Mouse (Mus musculus) intestine, embryonic 16.5 days (tissue): ENCODE results near the gene Pgpep1. TPM values are rescaled to one million over a fixed set of nuclear protein-coding genes. Genes with fewer than 3 reads are reported as not detected.

ENCODE experiments used
- ATAC-seq: fragments of 200-750 bp; cut with Nextera tagmentation; 2 replicates; pipeline ENCODE4 v1.8.0; 2017; ENCODE audit warnings: moderate TSS enrichment, moderate library complexity
- H3K27ac ChIP-seq: fragments of 300-500 bp; sonication (generic); 2 replicates; pipeline ENCODE4 v1.5.1; 2014; ENCODE audit warnings: mild to moderate bottlenecking, low read length
- H3K27me3 ChIP-seq: fragments of 300-500 bp; sonication (generic); replicated peaks from 2 replicates; pipeline ENCODE4 v1.6.1; 2014; ENCODE audit warnings: low read length, control low read depth, mixed read lengths; ENCODE audit not compliant: control insufficient read depth, insufficient read depth
- H3K36me3 ChIP-seq: fragments of 300-500 bp; sonication (generic); 2 replicates; pipeline ENCODE4 v1.6.1; 2014; ENCODE audit warnings: low read length, control low read depth; ENCODE audit not compliant: control insufficient read depth, insufficient read depth
- H3K4me1 ChIP-seq: fragments of 300-500 bp; sonication (generic); 2 replicates; pipeline ENCODE4 v1.6.1; 2014; ENCODE audit warnings: low read length, control low read depth, mixed read lengths; ENCODE audit not compliant: control insufficient read depth, insufficient read depth
- H3K4me2 ChIP-seq: fragments of 300-500 bp; sonication (generic); 2 replicates; pipeline ENCODE4 v1.6.1; 2014; ENCODE audit warnings: low read depth, low read length, control low read depth
- H3K4me3 ChIP-seq: fragments of 300-500 bp; sonication (generic); 2 replicates; pipeline ENCODE4 v1.5.1; 2014; ENCODE audit warnings: mild to moderate bottlenecking, low read length
- H3K9ac ChIP-seq: fragments of 300-500 bp; sonication (generic); 2 replicates; pipeline ENCODE4 v1.6.1; 2014; ENCODE audit warnings: low read depth, low read length
- H3K9me3 ChIP-seq: fragments of 300-500 bp; sonication (generic); 2 replicates; pipeline ENCODE4 v1.6.1; 2016; ENCODE audit warnings: low read length, control low read depth; ENCODE audit not compliant: control insufficient read depth
- WGBS: fragments of 180-500 bp; shearing (Covaris S2); extraction: QIAGEN DNeasy Blood & Tissue Kit; methylation state at CpG from one replicate; pipeline ENCODE4 v1.1.7; 2014; 5-methylcytosine and 5-hydroxymethylcytosine counted together
- polyA plus RNA-seq: library from polyadenylated mRNA; unstranded; fragments of >200 nt; fragmentation: Nextera tagmentation; extraction: Ambion mirVana; gene quantifications from 2 replicates; pipeline ENCODE4 v1.2.1, GENCODE M21; 2015

Gene Pgpep1
- polyA plus RNA-seq, 1 experiment from 2014 or later = 88.3 TPM

DNA sequence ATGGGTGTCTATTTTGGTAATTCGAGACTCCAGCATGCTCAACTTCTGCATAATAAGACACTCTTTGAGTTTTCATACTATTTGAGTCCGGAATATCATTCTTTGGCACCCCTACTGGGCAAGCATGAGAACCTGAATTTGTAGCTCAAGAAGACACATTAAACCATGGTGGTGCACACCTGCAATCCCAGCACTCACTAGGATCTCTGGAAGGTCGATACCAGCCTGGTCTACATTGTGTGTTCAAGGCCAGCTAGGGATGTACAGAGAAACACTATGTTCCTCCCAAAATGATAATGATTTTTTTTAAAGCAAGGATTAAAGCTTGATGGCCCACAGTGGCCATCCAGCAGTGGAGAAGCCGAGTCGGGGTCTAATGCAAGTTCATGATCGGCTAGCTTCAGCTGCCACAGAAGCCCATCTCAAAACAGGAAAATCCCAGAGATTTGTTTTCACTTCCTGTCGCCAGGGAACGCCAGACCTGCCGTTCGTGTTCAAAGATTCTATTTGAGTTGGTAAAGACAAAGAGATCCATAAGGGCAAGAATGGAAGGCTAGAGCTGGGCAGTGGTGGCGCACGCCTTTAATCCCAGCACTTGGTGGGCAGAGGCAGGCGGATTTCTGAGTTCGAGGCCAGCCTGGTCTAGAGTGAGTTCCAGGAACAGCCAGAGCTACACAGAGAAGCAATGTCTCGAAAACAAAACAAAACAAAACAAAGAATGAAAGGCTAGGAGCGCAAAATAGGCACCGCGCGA lies 12.3 kb upstream of the Pgpep1 start:
- peak overlapping the region; percentile 73; the same call in 1 of the 2 replicates for H3K27ac ChIP-seq
- peak overlapping the region; percentile 41 for H3K4me3 ChIP-seq
- no peaks in the 10 kb centered on the region for H3K9me3 ChIP-seq
- peak overlapping the region; percentile 68 for H3K9ac ChIP-seq
- H3K36me3 ChIP-seq = peaks cover 3% of the 10 kb centered on the region; the same call in 1 of the 2 replicates
- 37% methylated on average over 19 of the region's 19 CpGs for WGBS
- H3K4me2 ChIP-seq = peak overlapping the region; percentile 55
- no peaks in the 10 kb centered on the region for H3K27me3 ChIP-seq
- peak; percentile 15; the same call in 1 of the 2 replicates for ATAC-seq
- peaks cover 20% of the 10 kb centered on the region for H3K4me1 ChIP-seq

DNA sequence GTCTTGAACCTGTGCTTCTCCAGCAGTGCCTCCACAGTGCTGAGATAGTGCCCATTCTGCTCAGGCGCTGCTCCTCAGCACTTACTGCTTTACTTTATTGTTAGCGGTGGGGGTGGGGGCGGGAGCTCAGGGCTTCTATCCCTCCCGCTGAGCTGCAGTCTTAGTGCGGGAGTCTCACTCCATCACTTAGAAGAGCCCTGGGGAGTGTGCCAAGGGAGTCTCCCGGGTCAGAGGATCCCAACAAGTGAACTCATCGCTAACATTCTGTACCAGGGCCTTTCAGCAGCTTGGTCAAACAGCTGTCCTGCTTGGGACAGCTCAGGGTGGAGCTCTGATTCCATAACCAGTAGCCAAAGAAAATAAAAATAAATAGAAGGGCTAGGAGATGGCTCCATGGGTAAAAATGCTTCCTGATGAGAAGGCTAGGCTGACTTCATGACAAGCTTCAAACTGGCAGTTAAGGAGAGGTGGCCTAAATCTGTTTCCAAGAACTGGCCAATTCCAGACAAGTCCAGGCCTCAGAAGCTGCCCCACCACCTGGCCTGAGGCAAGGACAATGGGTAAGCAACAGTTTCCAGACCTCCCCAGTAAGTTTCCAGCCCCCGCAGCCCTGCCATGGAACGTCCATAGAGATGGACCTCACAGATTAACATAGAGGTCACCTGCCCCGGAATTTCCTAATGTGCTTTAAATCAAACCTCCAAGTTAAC lies 11.6 kb upstream of the Pgpep1 start:
- Histone ChIP-seq H3K9me3 (no peaks in the 10 kb centered on the region), H3K4me1 (peaks cover 24% of the 10 kb centered on the region), H3K36me3 (peaks cover 3% of the 10 kb centered on the region; the same call in 1 of the 2 replicates), H3K4me3 (no peak overlapping the region), H3K27me3 (no peaks in the 10 kb centered on the region), H3K27ac (no peak overlapping the region), H3K9ac (peak overlapping the region; percentile 24; the same call in 1 of the 2 replicates), H3K4me2 (no peak overlapping the region)
- 70% methylated on average over 10 of the region's 10 CpGs for WGBS
- ATAC-seq = no peak

DNA sequence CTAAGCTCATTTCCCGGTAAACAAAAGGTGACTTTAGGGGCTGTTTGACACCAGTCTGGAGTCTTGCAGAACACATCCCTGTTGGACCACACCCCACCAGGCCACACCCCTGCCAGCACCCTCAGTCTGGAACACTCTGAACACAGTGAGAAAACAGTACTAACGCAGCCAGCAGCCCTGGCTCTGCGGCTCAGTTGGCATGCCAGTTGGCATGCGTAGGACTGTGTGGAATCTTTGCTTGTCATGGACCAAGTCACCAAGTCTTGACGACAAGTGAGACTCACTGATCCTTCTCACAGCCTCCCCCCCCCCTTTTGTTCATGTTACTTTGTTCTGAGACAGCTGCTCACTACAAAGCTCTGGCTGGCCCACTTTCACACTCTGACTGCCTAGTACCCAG lies 6.9 kb upstream of the Pgpep1 start:
- Histone ChIP-seq H3K27me3 (no peaks in the 10 kb centered on the region), H3K27ac (peak overlapping the region; percentile 23; the same call in 1 of the 2 replicates), H3K4me1 (peaks cover 6% of the 10 kb centered on the region), H3K9ac (no peak overlapping the region), H3K4me2 (no peak overlapping the region), H3K4me3 (no peak overlapping the region), H3K9me3 (no peaks in the 10 kb centered on the region), H3K36me3 (no peaks in the 10 kb centered on the region)
- peak; percentile 54; the same call in 1 of the 2 replicates for ATAC-seq
- 67% methylated on average over 5 of the region's 5 CpGs for WGBS

DNA sequence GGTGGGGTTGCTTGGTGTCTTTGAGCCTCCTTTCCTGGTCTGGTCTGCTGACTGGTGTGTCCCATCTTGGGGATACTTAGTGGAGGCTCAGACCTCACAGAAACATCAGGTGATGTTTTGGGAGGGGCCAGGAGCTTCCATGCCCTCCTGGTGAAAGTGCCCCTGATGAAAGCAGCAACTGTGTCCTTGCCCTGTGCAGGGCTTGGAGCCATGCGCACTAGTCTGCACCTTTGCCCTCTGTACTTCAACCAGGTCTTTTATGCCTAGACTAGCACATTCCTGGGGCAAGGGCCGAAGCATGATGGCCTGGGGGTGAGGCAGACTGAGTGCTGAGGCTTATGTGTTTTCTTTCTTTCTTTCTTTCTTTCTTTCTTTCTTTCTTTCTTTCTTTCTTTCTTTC lies 5.4 kb upstream of the Pgpep1 start:
- Histone ChIP-seq H3K9ac (no peak overlapping the region), H3K4me3 (no peak overlapping the region), H3K4me1 (peaks cover 7% of the 10 kb centered on the region), H3K9me3 (no peaks in the 10 kb centered on the region), H3K27me3 (no peaks in the 10 kb centered on the region), H3K27ac (peak overlapping the region; percentile 58), H3K4me2 (no peak overlapping the region), H3K36me3 (no peaks in the 10 kb centered on the region)
- ATAC-seq = peak; percentile 86
- WGBS = 60% methylated on average over 2 of the region's 2 CpGs

DNA sequence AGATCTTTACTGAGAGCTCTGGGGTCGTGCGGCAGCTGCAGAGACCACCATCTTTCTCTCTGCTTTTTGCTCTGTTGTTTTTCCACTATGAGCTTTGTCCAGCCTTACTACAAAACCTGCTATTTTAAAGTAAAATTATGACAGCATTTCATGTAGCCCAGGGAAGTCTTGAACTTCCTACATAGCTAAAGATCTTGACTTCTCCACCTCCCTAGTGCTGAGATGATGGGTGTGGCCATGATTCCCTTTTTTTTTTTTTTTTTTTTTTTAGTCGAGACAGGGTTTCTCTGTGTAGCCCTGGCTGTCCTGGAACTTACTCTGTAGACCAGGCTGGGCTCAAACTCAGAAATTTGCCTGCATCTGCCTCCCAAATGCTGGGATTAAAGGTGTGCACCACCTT lies 4.4 kb upstream of the Pgpep1 start:
- no peak overlapping the region for H3K9ac ChIP-seq
- H3K27ac ChIP-seq = no peak overlapping the region
- H3K27me3 ChIP-seq = no peaks in the 10 kb centered on the region
- H3K4me3 ChIP-seq = no peak overlapping the region
- H3K4me2 ChIP-seq = no peak overlapping the region
- WGBS = 76% methylated on average over 3 of the region's 3 CpGs
- peaks cover 14% of the 10 kb centered on the region for H3K4me1 ChIP-seq
- ATAC-seq = no peak
- H3K9me3 ChIP-seq = no peaks in the 10 kb centered on the region
- no peaks in the 10 kb centered on the region for H3K36me3 ChIP-seq

DNA sequence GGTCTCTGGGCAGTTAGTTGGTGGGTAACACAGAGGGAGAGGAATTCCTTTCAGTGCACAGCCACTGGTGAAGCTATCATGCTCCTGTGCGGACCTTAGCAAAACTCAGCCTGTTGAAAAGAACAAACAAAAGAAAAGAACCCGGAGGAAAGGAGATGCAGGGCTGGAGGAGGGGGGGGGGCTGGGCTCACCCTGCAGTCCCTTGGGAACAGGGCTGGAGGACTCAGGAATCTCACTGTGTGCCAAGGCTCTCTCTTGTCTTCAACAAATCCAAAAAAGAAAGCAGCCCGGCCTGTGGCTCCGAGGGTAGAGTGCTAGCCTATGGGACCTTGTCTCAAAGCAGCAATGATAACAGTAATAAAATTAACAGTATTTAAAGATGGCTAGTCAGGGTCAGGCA lies 3.5 kb upstream of the Pgpep1 start:
- Histone ChIP-seq H3K27ac (no peak overlapping the region), H3K4me2 (no peak overlapping the region), H3K9ac (peak overlapping the region; percentile 2; the same call in 1 of the 2 replicates), H3K27me3 (no peaks in the 10 kb centered on the region), H3K9me3 (no peaks in the 10 kb centered on the region), H3K4me1 (peaks cover 17% of the 10 kb centered on the region), H3K36me3 (no peaks in the 10 kb centered on the region), H3K4me3 (no peak overlapping the region)
- ATAC-seq = no peak
- WGBS = 35% methylated on average over 4 of the region's 4 CpGs

- Histone ChIP-seq H3K4me3 (peak overlapping the region; percentile 70), H3K4me2 (peak overlapping the region; percentile 95), H3K9ac (peak overlapping the region; percentile 85), H3K27ac (peak overlapping the region; percentile 90), H3K9me3 (no peaks in the 10 kb centered on the region), H3K27me3 (no peaks in the 10 kb centered on the region), H3K4me1 (peaks cover 26% of the 10 kb centered on the region), H3K36me3 (peaks cover 5% of the 10 kb centered on the region)
- WGBS = under 1% methylated on average over 44 of the region's 44 CpGs
- peak; percentile 95 for ATAC-seq
Observed at GRCm38 (mm10) chr8:70659604-70660272, 450 bp downstream of the Pgpep1 start.

DNA sequence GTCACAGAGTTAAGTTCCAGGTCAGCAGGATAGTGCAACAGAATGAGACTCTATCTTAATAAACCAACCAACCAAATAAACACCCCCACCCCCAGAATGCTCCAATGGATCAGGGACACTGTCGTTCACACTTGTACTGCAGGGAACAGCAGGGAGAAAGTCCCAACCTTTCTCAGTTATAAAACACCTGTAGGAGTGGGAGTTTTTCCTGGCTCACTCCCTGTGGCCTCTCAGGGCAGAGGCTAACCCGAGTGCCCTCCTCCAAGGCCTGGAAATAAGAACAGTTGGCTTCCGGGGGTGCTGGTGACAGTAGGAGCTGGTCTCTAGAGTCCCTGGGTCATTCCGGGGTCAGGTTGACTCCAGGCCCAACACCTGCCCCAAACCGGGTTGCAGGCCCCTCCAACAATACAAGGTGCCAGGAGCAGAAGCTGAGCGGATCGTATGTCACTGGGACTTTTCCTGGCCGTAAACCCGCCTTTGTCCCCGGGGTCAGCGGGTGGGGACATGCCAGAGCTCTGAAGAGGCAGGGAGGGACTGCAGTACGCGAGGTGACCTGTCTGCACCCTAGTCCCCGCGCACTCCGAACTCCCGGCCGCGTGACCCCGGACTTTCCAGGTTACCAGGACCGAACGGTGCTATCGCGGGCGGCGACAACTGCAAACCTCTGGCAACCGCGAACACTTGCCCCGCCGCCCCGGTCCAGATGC lies 1.1 kb downstream of the Pgpep1 start:
- Histone ChIP-seq H3K36me3 (peaks cover 5% of the 10 kb centered on the region), H3K27ac (peak overlapping the region; percentile 90), H3K4me2 (peak overlapping the region; percentile 95), H3K27me3 (no peaks in the 10 kb centered on the region), H3K9me3 (no peaks in the 10 kb centered on the region), H3K4me1 (peaks cover 26% of the 10 kb centered on the region), H3K4me3 (peak overlapping the region; percentile 70), H3K9ac (peak overlapping the region; percentile 85)
- peak; percentile 58 for ATAC-seq
- WGBS = 1% methylated on average over 31 of the region's 31 CpGs
